In genomic region chr14:55271158-55271557, GRCm38 (mm10) we compare ENCODE assay signal across 9 mouse cellular contexts. TPM values are rescaled to one million over a fixed set of nuclear protein-coding genes. Genes with fewer than 3 reads are reported as not detected.
DNase-seq lines count a peak whose midpoint lies in the region; ATAC-seq and TF ChIP-seq lines count a peak whose summit lies in the region.
"Had no signal": no experiment of that assay in that cellular context is flagged by ENCODE, and none has a peak within 500 bp of the region (broad histone marks: within the 10 kb centered on the region; RNA-seq: fewer than 3 reads in every experiment).

No protein-coding gene starts in this region.

- ATAC-seq in intestine, postnatal 0 days = no peak
- ATAC-seq in intestine, embryonic 15.5 days = no peak
- ATAC-seq in Patski = no peak
- no peak for ATAC-seq in midbrain, embryonic 11.5 days (ENCODE audit: low FRiP score)

- intact Hi-C loops in left cerebral cortex, postnatal 25 days (cut with DNase I) = loop anchor here (5.0 kb wide), 1 partner anchor 186 kb away; no protein-coding TSS in a partner anchor

- H3K27me3 ChIP-seq in intestine, postnatal 0 days (replicated peaks; ENCODE audit: control insufficient read depth, insufficient read depth, low read length) = no peaks in the 10 kb centered on the region
- H3K27me3 ChIP-seq in intestine, embryonic 15.5 days (replicated peaks) = no peaks in the 10 kb centered on the region
- H3K27me3 ChIP-seq in Patski = peaks cover 30% of the 10 kb centered on the region
- H3K27me3 ChIP-seq in kidney, adult 2 months (replicated peaks; ENCODE audit: control insufficient read depth, insufficient read depth, low read length) = no peaks in the 10 kb centered on the region
- H3K27me3 ChIP-seq in midbrain, embryonic 11.5 days (ENCODE audit: control insufficient read depth, insufficient read depth, low read length) = no peaks in the 10 kb centered on the region
- H3K27me3 ChIP-seq: lung, embryonic 15.5 days had no signal

- POLR2A ChIA-PET in Patski (lab: Charles Lee) = interaction anchor here (0.6 kb wide), 1 partner anchor 17 kb away, joined by 3 read pairs; no protein-coding TSS in a partner anchor

- WGBS in intestine, postnatal 0 days = 30% methylated on average over 3 of the region's 3 CpGs
- 47% methylated on average over 3 of the region's 3 CpGs for WGBS in intestine, embryonic 15.5 days
- WGBS in kidney, adult 2 months = 30% methylated on average over 3 of the region's 3 CpGs
- WGBS in midbrain, embryonic 11.5 days = 70% methylated on average over 3 of the region's 3 CpGs

- no peaks in the 10 kb centered on the region for H3K4me1 ChIP-seq in intestine, postnatal 0 days (replicated peaks; ENCODE audit: control insufficient read depth, insufficient read depth, low read length)
- no peaks in the 10 kb centered on the region for H3K4me1 ChIP-seq in intestine, embryonic 15.5 days (replicated peaks)
- H3K4me1 ChIP-seq in kidney, adult 2 months (ENCODE audit: control insufficient read depth, insufficient read depth, low read length) = no peaks in the 10 kb centered on the region
- H3K4me1 ChIP-seq in midbrain, embryonic 11.5 days (ENCODE audit: control insufficient read depth, insufficient read depth, low read length) = no peaks in the 10 kb centered on the region
- H3K4me1 ChIP-seq: lung, embryonic 15.5 days had no signal

- in situ Hi-C loops in Patski (cut with MboI; ENCODE audit: low pct_unique_long_range_greater_than_20kb) = no loop called here

- H3K9me3 ChIP-seq in intestine, postnatal 0 days (ENCODE audit: control insufficient read depth) = no peaks in the 10 kb centered on the region
- no peaks in the 10 kb centered on the region for H3K9me3 ChIP-seq in intestine, embryonic 15.5 days
- H3K9me3 ChIP-seq in midbrain, embryonic 11.5 days (ENCODE audit: control insufficient read depth, low read length) = no peaks in the 10 kb centered on the region
- H3K9me3 ChIP-seq: lung, embryonic 15.5 days had no signal

- H3K4me2 ChIP-seq in intestine, postnatal 0 days (replicated peaks; ENCODE audit: low read depth) = no peak overlapping the region
- H3K4me2 ChIP-seq in intestine, embryonic 15.5 days (replicated peaks) = no peak overlapping the region
- no peak overlapping the region for H3K4me2 ChIP-seq in midbrain, embryonic 11.5 days
- H3K4me2 ChIP-seq: lung, embryonic 15.5 days had no signal

- TF ChIP-seq POLR2A in kidney, adult 2 months (IDR thresholded peaks at IDR 0.05; ENCODE audit: low read depth, low read length) = no peak

- H3K27ac ChIP-seq in intestine, postnatal 0 days (ENCODE audit: low read depth, low read length) = no peak overlapping the region
- no peak overlapping the region for H3K27ac ChIP-seq in intestine, embryonic 15.5 days
- no peak overlapping the region for H3K27ac ChIP-seq in kidney, adult 2 months (ENCODE audit: insufficient read depth, low read depth, low read length)
- H3K27ac ChIP-seq in midbrain, embryonic 11.5 days (ENCODE audit: low read depth, low read length) = no peak overlapping the region
- H3K27ac ChIP-seq: lung, embryonic 15.5 days had no signal

- H3K36me3 ChIP-seq in intestine, postnatal 0 days (ENCODE audit: control insufficient read depth, insufficient read depth) = no peaks in the 10 kb centered on the region
- H3K36me3 ChIP-seq in intestine, embryonic 15.5 days = no peaks in the 10 kb centered on the region
- H3K36me3 ChIP-seq in kidney, adult 2 months (ENCODE audit: control insufficient read depth, insufficient read depth, low read length) = no peaks in the 10 kb centered on the region
- H3K36me3 ChIP-seq in midbrain, embryonic 11.5 days (ENCODE audit: control insufficient read depth, insufficient read depth, low read length) = no peaks in the 10 kb centered on the region
- H3K36me3 ChIP-seq: lung, embryonic 15.5 days had no signal

- CTCF ChIA-PET in Patski (lab: Charles Lee) = no interaction called here

- no peak for DNase-seq in Patski (ENCODE audit: low read depth, low spot score)
- DNase-seq in cerebellum, postnatal 10 days = peak; percentile 64 to 66
- DNase-seq in kidney, adult 2 months = peak; percentile 54
- peak; percentile 76 to 82 for DNase-seq in left cerebral cortex, postnatal 25 days (ENCODE audit: low spot score in 2 of 2)
- peak; percentile 54 to 74 for DNase-seq in right cerebral cortex, postnatal 10 days (ENCODE audit: low spot score in 2 of 2)
- no peak for DNase-seq in midbrain, embryonic 11.5 days (ENCODE audit: low spot score, missing footprints)

- H3K9ac ChIP-seq in intestine, postnatal 0 days (ENCODE audit: low read depth, low read length) = no peak overlapping the region
- H3K9ac ChIP-seq in intestine, embryonic 15.5 days = no peak overlapping the region
- H3K9ac ChIP-seq in midbrain, embryonic 11.5 days (ENCODE audit: low read length) = no peak overlapping the region
- H3K9ac ChIP-seq: lung, embryonic 15.5 days had no signal

- no peak overlapping the region for H3K4me3 ChIP-seq in intestine, postnatal 0 days (ENCODE audit: low read depth, low read length)
- no peak overlapping the region for H3K4me3 ChIP-seq in intestine, embryonic 15.5 days (replicated peaks)
- no peak overlapping the region for H3K4me3 ChIP-seq in kidney, adult 2 months (ENCODE audit: insufficient read depth, low read depth, low read length)
- no peak overlapping the region for H3K4me3 ChIP-seq in midbrain, embryonic 11.5 days (ENCODE audit: low read depth, low read length)
- H3K4me3 ChIP-seq: lung, embryonic 15.5 days had no signal

- TF ChIP-seq CTCF in intestine, postnatal 0 days (IDR thresholded peaks at IDR 0.05; ENCODE audit: low read depth) = peak; percentile 75
- peak; percentile 53 for TF ChIP-seq CTCF in Patski (IDR thresholded peaks at IDR 0.05)
- peak; percentile 46 for TF ChIP-seq CTCF in kidney, adult 2 months (conservative IDR thresholded peaks at IDR 0.05; ENCODE audit: insufficient read depth, insufficient read length, low read depth, low read length)

RNA-seq across cellular contexts. Expression of gene Dhrs2, which starts 49.4 kb away (rescaled TPM):
- 0.12 and 0.14 TPM in 2 replicates for polyA plus RNA-seq in intestine, postnatal 0 days (2015; fragmentation: Nextera tagmentation; extraction: Ambion mirVana)
- 0.15 and 0.21 TPM in 2 replicates for polyA plus RNA-seq in intestine, embryonic 15.5 days (2015; fragmentation: Nextera tagmentation; extraction: Ambion mirVana)
- not detected for polyA plus RNA-seq in Patski (2021)
- polyA plus RNA-seq in kidney, adult 2 months (2012; rRNA removed) = not detected in 2 replicates
- total RNA-seq in left cerebral cortex, postnatal 25 days (2021) = not detected
- not detected in 2 replicates for polyA plus RNA-seq in midbrain, embryonic 11.5 days (2014; fragmentation: Nextera tagmentation; extraction: Ambion mirVana)
- polyA plus RNA-seq: lung, embryonic 15.5 days had no signal

Comparison
In these comparisons a context has a peak if more than half of its experiments do, and no peak if none do; other contexts are left out.
1. DNase-seq: peak in cerebellum, postnatal 10 days (2 of 2), kidney, adult 2 months (single experiment), left cerebral cortex, postnatal 25 days (2 of 2) and right cerebral cortex, postnatal 10 days (2 of 2); none in Patski (single experiment) and midbrain, embryonic 11.5 days (single experiment).
2. Peak in every context shown above with its lines, with median percentiles within 50 percentile points of each other: CTCF ChIP-seq.